Mouse (Mus musculus) adrenal gland, postnatal 14 days (tissue): ENCODE measurements around the gene Cyb5b. TPM values are rescaled to one million over a fixed set of nuclear protein-coding genes. Genes with fewer than 3 reads are reported as not detected.

Experiments used
- DNase-seq: peaks from one replicate; pipeline ENCODE4 v3.0.0; 2021; ENCODE audit warnings: mixed read lengths
- total RNA-seq: library from RNA; stranded (reverse); gene quantifications from 2 replicates; pipeline ENCODE4 v1.2.3, GENCODE M21; 2021

Cyb5b gene
- total RNA-seq, 1 experiment from 2014 or later: 305 TPM

GRCm38 (mm10) chr8:107221924-107222851 lies 71.7 kb downstream of the Cyb5b start:
- DNase-seq: peak; percentile 84

- peak; percentile 80 for DNase-seq
Measured at GRCm38 (mm10) chr8:107226183-107226582, 75.7 kb downstream of the Cyb5b start.

- peak; percentile 66 for DNase-seq
Measured at GRCm38 (mm10) chr8:107227011-107227626, 76.7 kb downstream of the Cyb5b start.

GRCm38 (mm10) chr8:107233251-107233650 lies 82.8 kb downstream of the Cyb5b start:
- DNase-seq: no peak

- DNase-seq: no peak
Measured at GRCm38 (mm10) chr8:107233718-107234117, 83.3 kb downstream of the Cyb5b start.

Other genes with a start within 250 kb of the Cyb5b start
- 24.2 and 28.2 TPM in 2 replicates for gene Sntb2, start 214.9 kb upstream of the Cyb5b start, total RNA-seq
- 58.6 and 63.6 TPM in 2 replicates for gene Vps4a, start 119.4 kb upstream of the Cyb5b start, total RNA-seq
- 34.9 and 38.6 TPM in 2 replicates for gene Pdf, start 102.0 kb upstream of the Cyb5b start, total RNA-seq
- 29.4 and 30.3 TPM in 2 replicates for gene Cog8, start 94.0 kb upstream of the Cyb5b start, total RNA-seq
- 40.1 and 50.2 TPM in 2 replicates for gene Nip7, start 93.8 kb upstream of the Cyb5b start, total RNA-seq
- gene Tmed6, start 85.0 kb upstream of the Cyb5b start, total RNA-seq: not detected in 2 replicates
- 25.0 and 26.2 TPM in 2 replicates for gene Terf2, start 54.1 kb upstream of the Cyb5b start, total RNA-seq
- 108 and 110 TPM in 2 replicates for gene Nfat5, start 142.8 kb downstream of the Cyb5b start, total RNA-seq